ENCODE assay signal across 26 mouse cellular contexts in the genomic region with DNA sequence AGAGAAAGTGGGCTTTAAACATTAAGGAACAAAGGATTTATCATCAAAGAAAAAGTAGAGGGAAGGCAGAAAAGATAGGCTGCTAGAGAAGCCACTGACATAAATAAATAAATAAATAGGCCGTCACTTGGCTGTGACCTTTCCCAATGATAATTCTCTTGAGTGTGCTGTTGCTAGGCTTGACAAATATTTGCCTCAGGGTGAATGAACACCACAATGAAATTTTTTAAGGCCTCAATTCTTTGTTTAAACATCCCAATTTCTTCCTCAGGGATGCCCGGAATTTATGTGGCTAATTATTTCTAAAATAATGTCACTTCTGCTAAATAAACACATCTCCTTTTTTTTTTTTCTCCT.
A peak's percentile ranks its signal among the peaks of the same experiment; 100 is the strongest.
DNase-seq lines count a peak whose midpoint lies in the region; ATAC-seq lines count a peak whose summit lies in the region.
"Had no signal": no experiment of that assay in that cellular context is flagged by ENCODE, and none has a peak within 500 bp of the region (broad histone marks: within the 10 kb centered on the region; RNA-seq: fewer than 3 reads in every experiment).

No protein-coding gene starts in this region.

- H3K9ac ChIP-seq in hindbrain, embryonic 14.5 days: no peak overlapping the region
- no peak overlapping the region for H3K9ac ChIP-seq in hindbrain, embryonic 16.5 days (ENCODE audit: low read depth, low read length)
- H3K9ac ChIP-seq in midbrain, embryonic 14.5 days (replicated peaks; ENCODE audit: low read length): no peak overlapping the region
- H3K9ac ChIP-seq in midbrain, embryonic 16.5 days (ENCODE audit: low read depth, low read length): no peak overlapping the region
- H3K9ac ChIP-seq: embryonic facial prominence, embryonic 15.5 days; forebrain, embryonic 12.5 days; forebrain, postnatal 0 days; liver, embryonic 14.5 days; midbrain, embryonic 15.5 days; stomach, embryonic 15.5 days had no signal

- no peaks in the 10 kb centered on the region for H3K9me3 ChIP-seq in heart, embryonic 10.5 days
- H3K9me3 ChIP-seq in hindbrain, embryonic 14.5 days (ENCODE audit: control insufficient read depth, low read length): no peaks in the 10 kb centered on the region
- no peaks in the 10 kb centered on the region for H3K9me3 ChIP-seq in hindbrain, embryonic 16.5 days (ENCODE audit: control insufficient read depth, low read length)
- H3K9me3 ChIP-seq in midbrain, embryonic 14.5 days (ENCODE audit: control insufficient read depth, low read length): no peaks in the 10 kb centered on the region
- no peaks in the 10 kb centered on the region for H3K9me3 ChIP-seq in midbrain, embryonic 16.5 days (replicated peaks; ENCODE audit: control insufficient read depth, low read length, poor library complexity, severe bottlenecking)
- H3K9me3 ChIP-seq: embryonic facial prominence, embryonic 10.5 days; embryonic facial prominence, embryonic 15.5 days; forebrain, embryonic 12.5 days; midbrain, embryonic 15.5 days; stomach, embryonic 15.5 days had no signal

- no peak overlapping the region for H3K4me3 ChIP-seq in heart, embryonic 10.5 days
- no peak overlapping the region for H3K4me3 ChIP-seq in hindbrain, embryonic 14.5 days (replicated peaks; ENCODE audit: low read length)
- no peak overlapping the region for H3K4me3 ChIP-seq in hindbrain, embryonic 16.5 days (ENCODE audit: low read length)
- H3K4me3 ChIP-seq in midbrain, embryonic 14.5 days (replicated peaks; ENCODE audit: low read depth, low read length): no peak overlapping the region
- H3K4me3 ChIP-seq in midbrain, embryonic 16.5 days (ENCODE audit: low read depth, low read length): no peak overlapping the region
- H3K4me3 ChIP-seq: embryonic facial prominence, embryonic 10.5 days; embryonic facial prominence, embryonic 15.5 days; forebrain, embryonic 12.5 days; midbrain, embryonic 15.5 days; myocyte; stomach, embryonic 15.5 days had no signal

- H3K27me3 ChIP-seq in heart, embryonic 10.5 days (ENCODE audit: insufficient read depth, poor library complexity, severe bottlenecking): no peaks in the 10 kb centered on the region
- H3K27me3 ChIP-seq in hindbrain, embryonic 14.5 days (ENCODE audit: control insufficient read depth, insufficient read depth, low read length): no peaks in the 10 kb centered on the region
- no peaks in the 10 kb centered on the region for H3K27me3 ChIP-seq in hindbrain, embryonic 16.5 days (replicated peaks; ENCODE audit: control insufficient read depth, insufficient read depth, low read length)
- H3K27me3 ChIP-seq in midbrain, embryonic 14.5 days (ENCODE audit: control insufficient read depth, insufficient read depth, low read length): no peaks in the 10 kb centered on the region
- no peaks in the 10 kb centered on the region for H3K27me3 ChIP-seq in midbrain, embryonic 16.5 days (ENCODE audit: control insufficient read depth, insufficient read depth, low read depth, low read length)
- H3K27me3 ChIP-seq: embryonic facial prominence, embryonic 15.5 days; forebrain, embryonic 12.5 days; midbrain, embryonic 15.5 days; stomach, embryonic 15.5 days had no signal

- ATAC-seq in hindbrain, embryonic 14.5 days (ENCODE audit: low FRiP score): no peak
- no peak for ATAC-seq in hindbrain, embryonic 16.5 days
- no peak for ATAC-seq in midbrain, embryonic 14.5 days (ENCODE audit: low FRiP score, low TSS enrichment)
- no peak for ATAC-seq in midbrain, embryonic 16.5 days
- ATAC-seq: activated CD4-positive, CD25-positive, alpha-beta regulatory T cell, adult 4 months; CD4-positive, CD25-positive, alpha-beta regulatory T cell, adult 4 months; forebrain, postnatal 0 days; midbrain, embryonic 15.5 days had no signal

- H3K36me3 ChIP-seq in heart, embryonic 10.5 days: peaks cover 5% of the 10 kb centered on the region; the same call in 1 of the 2 replicates
- H3K36me3 ChIP-seq in hindbrain, embryonic 14.5 days (replicated peaks; ENCODE audit: control insufficient read depth, insufficient read depth): no peaks in the 10 kb centered on the region
- no peaks in the 10 kb centered on the region for H3K36me3 ChIP-seq in hindbrain, embryonic 16.5 days (ENCODE audit: control insufficient read depth, insufficient read depth, low read length)
- peaks cover 3% of the 10 kb centered on the region; the same call in 1 of the 2 replicates for H3K36me3 ChIP-seq in midbrain, embryonic 14.5 days (ENCODE audit: control insufficient read depth, insufficient read depth, low read length)
- no peaks in the 10 kb centered on the region for H3K36me3 ChIP-seq in midbrain, embryonic 16.5 days (ENCODE audit: control insufficient read depth, insufficient read depth, low read length)
- H3K36me3 ChIP-seq: forebrain, embryonic 12.5 days; midbrain, embryonic 15.5 days; stomach, embryonic 15.5 days had no signal

- no peak overlapping the region for H3K4me2 ChIP-seq in hindbrain, embryonic 14.5 days (replicated peaks)
- H3K4me2 ChIP-seq in hindbrain, embryonic 16.5 days (ENCODE audit: low read length): no peak overlapping the region
- H3K4me2 ChIP-seq in midbrain, embryonic 14.5 days (ENCODE audit: low read length): no peak overlapping the region
- H3K4me2 ChIP-seq in midbrain, embryonic 16.5 days (ENCODE audit: low read length): no peak overlapping the region
- H3K4me2 ChIP-seq: embryonic facial prominence, embryonic 15.5 days; forebrain, embryonic 12.5 days; midbrain, embryonic 15.5 days; stomach, embryonic 15.5 days had no signal

- peak overlapping the region; percentile 69; the same call in 1 of the 2 replicates for H3K27ac ChIP-seq in heart, embryonic 10.5 days
- peak overlapping the region; percentile 29; the same call in 1 of the 2 replicates for H3K27ac ChIP-seq in hindbrain, embryonic 14.5 days
- no peak overlapping the region for H3K27ac ChIP-seq in hindbrain, embryonic 16.5 days (ENCODE audit: low read depth, low read length)
- H3K27ac ChIP-seq in midbrain, embryonic 14.5 days (replicated peaks; ENCODE audit: low read depth, low read length): peak overlapping the region; percentile 15
- H3K27ac ChIP-seq in midbrain, embryonic 16.5 days (ENCODE audit: low read length): no peak overlapping the region
- H3K27ac ChIP-seq: embryonic facial prominence, embryonic 10.5 days; embryonic facial prominence, embryonic 15.5 days; forebrain, embryonic 12.5 days; liver, embryonic 14.5 days; macrophage had no signal

- DNase-seq in heart, embryonic 10.5 days (ENCODE audit: low spot score): no peak
- DNase-seq in heart, adult 8-10 months (ENCODE audit: low spot score): no peak
- no peak for DNase-seq in hindbrain, embryonic 14.5 days (ENCODE audit: low spot score)
- DNase-seq in midbrain, embryonic 14.5 days: peak; percentile 52
- DNase-seq in B cell, adult 2 months: no peak
- DNase-seq: adrenal gland, adult 2 months; cerebellum, adult 2 months; cerebellum, postnatal 14 days; forebrain, postnatal 0 days; liver; lung, adult 2 months; lung, postnatal 10 days; retina, postnatal 1 day; right cerebral cortex, postnatal 14 days had no signal

- peaks cover 20% of the 10 kb centered on the region for H3K4me1 ChIP-seq in heart, embryonic 10.5 days
- peaks cover 7% of the 10 kb centered on the region; the same call in 1 of the 2 replicates for H3K4me1 ChIP-seq in hindbrain, embryonic 14.5 days (replicated peaks; ENCODE audit: control insufficient read depth, insufficient read depth, low read length)
- no peaks in the 10 kb centered on the region; the same call in 1 of the 2 replicates for H3K4me1 ChIP-seq in hindbrain, embryonic 16.5 days (ENCODE audit: control insufficient read depth, insufficient read depth, low read depth, low read length)
- no peaks in the 10 kb centered on the region; the same call in 1 of the 2 replicates for H3K4me1 ChIP-seq in midbrain, embryonic 14.5 days (ENCODE audit: control insufficient read depth, insufficient read depth, low read length)
- H3K4me1 ChIP-seq in midbrain, embryonic 16.5 days (ENCODE audit: control insufficient read depth, insufficient read depth, low read length): peaks cover 8% of the 10 kb centered on the region
- H3K4me1 ChIP-seq: embryonic facial prominence, embryonic 10.5 days; embryonic facial prominence, embryonic 15.5 days; forebrain, embryonic 12.5 days; stomach, embryonic 15.5 days had no signal

- 59% methylated on average over 2 of the region's 2 CpGs for WGBS in heart, embryonic 10.5 days
- 59% methylated on average over 2 of the region's 2 CpGs for WGBS in hindbrain, embryonic 14.5 days
- 51% methylated on average over 2 of the region's 2 CpGs for WGBS in hindbrain, embryonic 16.5 days
- WGBS in midbrain, embryonic 14.5 days: 65% methylated on average over 2 of the region's 2 CpGs
- 51% methylated on average over 2 of the region's 2 CpGs for WGBS in midbrain, embryonic 16.5 days

Comparison
In these comparisons a context has a peak if more than half of its experiments do, and no peak if none do; other contexts are left out.
1. H3K27ac ChIP-seq: peak in heart, embryonic 10.5 days (single experiment), hindbrain, embryonic 14.5 days (single experiment) and midbrain, embryonic 14.5 days (single experiment); none in hindbrain, embryonic 16.5 days (single experiment) and midbrain, embryonic 16.5 days (single experiment).